Mouse (Mus musculus): Measurements from ENCODE around the gene Rbfox3. TPM values are rescaled to one million over a fixed set of nuclear protein-coding genes. Genes with fewer than 3 reads are reported as not detected.

Gene Rbfox3
- polyA plus RNA-seq, 1 experiment, result not detected

DNA sequence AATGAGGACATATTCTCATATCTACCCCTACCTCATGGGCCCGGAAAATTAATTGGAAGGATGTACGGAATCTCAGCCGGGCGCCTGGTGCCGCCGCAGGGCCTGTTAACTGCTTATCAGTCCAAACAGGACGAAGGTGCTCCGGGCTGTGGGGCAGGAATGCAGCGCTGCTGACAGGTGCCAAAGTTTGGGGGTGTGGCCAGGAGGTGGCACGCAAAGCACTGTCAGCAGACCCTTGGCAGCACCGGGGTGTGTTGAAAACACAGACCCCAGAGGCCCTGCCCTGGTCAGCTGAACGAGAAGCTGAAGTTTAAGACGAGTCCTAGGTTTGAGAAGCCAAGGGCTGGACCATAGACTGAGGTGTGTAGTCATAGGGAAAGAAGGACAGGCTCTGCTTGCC, 468.7 kb downstream of the Rbfox3 start:
- Histone ChIP-seq H3K4me3 (replicated peaks; ENCODE audit: control insufficient read depth, low read depth, low read length) (no peak overlapping the region), H3K27ac (ENCODE audit: control insufficient read depth, insufficient read depth, low read depth, low read length, poor library complexity) (no peak overlapping the region), H3K4me1 (ENCODE audit: control insufficient read depth, insufficient read depth, low read length) (no peaks in the 10 kb centered on the region)
- WGBS, result 83% methylated on average over 13 of the region's 13 CpGs
- TF ChIP-seq CTCF (IDR thresholded peaks at IDR 0.05; ENCODE audit: control insufficient read depth, insufficient read depth, low read length), result no peak

Other genes starting within 250 kb of the Rbfox3 start
- not detected in 2 replicates for gene Enpp7, start 76.6 kb upstream of the Rbfox3 start, polyA plus RNA-seq (2011; ENCODE audit: insufficient read depth, insufficient read length, low replicate concordance, missing spikeins)
- 0.34 and 2.8 TPM in 2 replicates for gene Cbx2, start 111.4 kb upstream of the Rbfox3 start, polyA plus RNA-seq (2011; ENCODE audit: insufficient read depth, insufficient read length, low replicate concordance, missing spikeins)
- 3.3 and 7.4 TPM in 2 replicates for gene Cbx8, start 129.4 kb upstream of the Rbfox3 start, polyA plus RNA-seq (2011; ENCODE audit: insufficient read depth, insufficient read length, low replicate concordance, missing spikeins)
- gene Cbx4, start 174.6 kb upstream of the Rbfox3 start, polyA plus RNA-seq (2011; ENCODE audit: insufficient read depth, insufficient read length, low replicate concordance, missing spikeins), result 7.3 and 18.8 TPM in 2 replicates